Mouse (Mus musculus) ES-CJ7 (cell line): ENCODE measurements around the gene Atp6v0a1.

ENCODE experiments used
- DNase-seq: peaks from one replicate; pipeline ENCODE4 v3.0.0; 2011; ENCODE audit warnings: low read depth, low spot score

Gene Atp6v0a1

GRCm38 (mm10) chr11:101027121-101027520 is 17.9 kb downstream of the Atp6v0a1 start:
- no peak for DNase-seq

GRCm38 (mm10) chr11:101029320-101029719 is 20.1 kb downstream of the Atp6v0a1 start:
- no peak for DNase-seq

GRCm38 (mm10) chr11:101030136-101030807 is 21.0 kb downstream of the Atp6v0a1 start:
- DNase-seq: no peak

- no peak for DNase-seq
Measured at GRCm38 (mm10) chr11:101030808-101031156, 21.5 kb downstream of the Atp6v0a1 start.

- DNase-seq: no peak
Measured at GRCm38 (mm10) chr11:101031470-101031869, 22.2 kb downstream of the Atp6v0a1 start.

- DNase-seq: no peak
Measured at GRCm38 (mm10) chr11:101033856-101034500, 24.7 kb downstream of the Atp6v0a1 start.

- DNase-seq: no peak
Measured at GRCm38 (mm10) chr11:101034614-101035327, 25.5 kb downstream of the Atp6v0a1 start.

GRCm38 (mm10) chr11:101035328-101035695 is 26.1 kb downstream of the Atp6v0a1 start:
- DNase-seq: no peak

GRCm38 (mm10) chr11:101037795-101038194 is 28.5 kb downstream of the Atp6v0a1 start:
- DNase-seq: no peak

GRCm38 (mm10) chr11:101045826-101046225 is 36.6 kb downstream of the Atp6v0a1 start:
- DNase-seq: no peak

- no peak for DNase-seq
Measured at GRCm38 (mm10) chr11:101046440-101046839, 37.2 kb downstream of the Atp6v0a1 start.

- DNase-seq: no peak
Measured at GRCm38 (mm10) chr11:101047502-101047901, 38.2 kb downstream of the Atp6v0a1 start.

GRCm38 (mm10) chr11:101050359-101050758 is 41.1 kb downstream of the Atp6v0a1 start:
- DNase-seq: no peak

- no peak for DNase-seq
Measured at GRCm38 (mm10) chr11:101051051-101051493, 41.8 kb downstream of the Atp6v0a1 start.

GRCm38 (mm10) chr11:101051617-101052016 is 42.4 kb downstream of the Atp6v0a1 start:
- no peak for DNase-seq

- no peak for DNase-seq
Measured at GRCm38 (mm10) chr11:101052751-101053473, 43.7 kb downstream of the Atp6v0a1 start.

- DNase-seq: peak; percentile 71
Measured at GRCm38 (mm10) chr11:101053974-101054373, 44.7 kb downstream of the Atp6v0a1 start.

- DNase-seq: no peak
Measured at GRCm38 (mm10) chr11:101055418-101055817, 46.2 kb downstream of the Atp6v0a1 start.

- no peak for DNase-seq
Measured at GRCm38 (mm10) chr11:101056885-101057284, 47.6 kb downstream of the Atp6v0a1 start.

- peak; percentile 70 for DNase-seq
Measured at GRCm38 (mm10) chr11:101057860-101058259, 48.6 kb downstream of the Atp6v0a1 start.

- peak; percentile 41 for DNase-seq
Measured at GRCm38 (mm10) chr11:101058726-101059125, 49.5 kb downstream of the Atp6v0a1 start.

- DNase-seq: no peak
Measured at GRCm38 (mm10) chr11:101059473-101059872, 50.2 kb downstream of the Atp6v0a1 start.
